In the genomic region with DNA sequence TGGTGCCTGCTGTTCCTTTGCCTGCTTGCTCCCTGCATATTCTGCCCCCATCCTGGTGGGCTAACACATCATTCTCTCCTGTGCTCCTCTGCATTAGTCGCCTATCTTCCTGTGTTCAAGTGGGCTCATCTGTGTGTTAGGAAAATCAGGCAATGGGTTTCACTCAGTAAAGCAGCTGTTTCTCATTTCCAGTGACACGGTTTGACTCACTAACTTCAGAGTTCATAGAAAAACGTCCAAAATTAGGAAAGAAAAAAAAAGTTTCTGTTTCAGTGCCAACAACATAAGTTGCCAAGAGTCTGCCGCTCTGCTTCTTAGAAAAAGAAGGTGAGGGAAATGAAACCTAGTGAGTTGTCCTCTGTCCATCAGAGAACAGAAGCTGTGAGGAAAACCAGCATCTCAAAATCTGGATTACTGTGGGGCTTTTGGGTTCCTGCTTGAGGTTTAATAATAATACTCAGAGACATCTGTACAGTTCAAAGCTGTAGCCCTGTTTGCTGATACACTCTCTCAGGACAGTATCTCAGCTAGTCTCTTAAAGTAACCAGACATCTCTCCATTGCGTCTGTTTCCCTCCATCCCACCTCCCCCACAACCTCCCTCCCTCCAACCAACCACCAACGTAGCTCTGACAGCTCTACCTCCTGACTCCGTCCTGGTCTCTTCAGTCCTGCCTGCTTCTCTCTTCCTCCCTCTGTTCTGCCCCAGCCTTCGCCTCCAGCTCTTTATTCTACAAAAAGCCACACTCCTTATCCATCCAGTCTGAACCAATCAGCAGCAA, we compare ENCODE assay signal across 29 mouse cellular contexts.
DNase-seq lines count a peak whose midpoint lies in the region; ATAC-seq and TF ChIP-seq lines count a peak whose summit lies in the region.
"Had no signal": no experiment of that assay in that cellular context is flagged by ENCODE, and none has a peak within 500 bp of the region (broad histone marks: within the 10 kb centered on the region; RNA-seq: fewer than 3 reads in every experiment).

No protein-coding gene starts in this region.

- TF ChIP-seq CTCF in CH12.LX (conservative IDR thresholded peaks at IDR 0.05 in 1 of 2, IDR thresholded peaks at IDR 0.05 in 1 of 2; ENCODE audit: low read depth in 2 of 2, low read length in 2 of 2), result no peak
- TF ChIP-seq CTCF in cerebellum, adult 2 months (IDR thresholded peaks at IDR 0.05; ENCODE audit: borderline replicate concordance, insufficient read depth, low read depth, low read length), result no peak

- H3K4me2 ChIP-seq in lung, embryonic 15.5 days, result no peak overlapping the region
- H3K4me2 ChIP-seq in CH12.LX (ENCODE audit: insufficient read depth, low read depth, poor library complexity, severe bottlenecking), result peak overlapping the region; percentile 51; the same call in 1 of the 2 replicates
- H3K4me2 ChIP-seq in embryonic facial prominence, embryonic 12.5 days (replicated peaks), result no peak overlapping the region
- no peak overlapping the region for H3K4me2 ChIP-seq in limb, embryonic 15.5 days
- H3K4me2 ChIP-seq: forebrain, embryonic 15.5 days; heart, embryonic 11.5 days; hindbrain, embryonic 12.5 days; intestine, embryonic 15.5 days; limb, embryonic 12.5 days; liver, embryonic 13.5 days; midbrain, embryonic 15.5 days; stomach, embryonic 15.5 days had no signal

- no peak for TF ChIP-seq POLR2A in CH12.LX (IDR thresholded peaks at IDR 0.05; ENCODE audit: low read depth, low read length)
- no peak for TF ChIP-seq POLR2A in cerebellum, adult 2 months (IDR thresholded peaks at IDR 0.05; ENCODE audit: borderline replicate concordance, insufficient read depth, low read length)

- in situ Hi-C loops in CH12.LX (cut with MboI; ENCODE audit: low pct_ligation_motif_present, low pct_unique_long_range_greater_than_20kb, low sequenced_read_pairs), result no loop called here

- H3K4me1 ChIP-seq in lung, embryonic 15.5 days, result no peaks in the 10 kb centered on the region
- peaks cover 6 to 12% of the 10 kb centered on the region in 2 experiments; a peak in 3 of 4 replicates for H3K4me1 ChIP-seq in CH12.LX (ENCODE audit: control insufficient read depth in 1 of 2, insufficient read depth in 2 of 2)
- H3K4me1 ChIP-seq in embryonic facial prominence, embryonic 12.5 days, result no peaks in the 10 kb centered on the region
- H3K4me1 ChIP-seq in limb, embryonic 15.5 days, result peaks cover 4% of the 10 kb centered on the region; the same call in 1 of the 2 replicates
- no peaks in the 10 kb centered on the region for H3K4me1 ChIP-seq in cerebellum, adult 2 months (ENCODE audit: control insufficient read depth, insufficient read depth, low read length)
- H3K4me1 ChIP-seq: forebrain, embryonic 15.5 days; hindbrain, embryonic 12.5 days; intestine, embryonic 15.5 days; limb, embryonic 12.5 days; liver, embryonic 13.5 days; midbrain, embryonic 10.5 days; midbrain, embryonic 15.5 days; stomach, embryonic 15.5 days had no signal

- H3K27ac ChIP-seq in lung, embryonic 15.5 days, result no peak overlapping the region
- H3K27ac ChIP-seq in CH12.LX (ENCODE audit: insufficient read depth, low read depth), result no peak overlapping the region
- no peak overlapping the region for H3K27ac ChIP-seq in embryonic facial prominence, embryonic 12.5 days
- 0 out of 2 replicates have a peak overlapping the region, but pooled peaks have one; percentile 13 for H3K27ac ChIP-seq in limb, embryonic 15.5 days
- no peak overlapping the region for H3K27ac ChIP-seq in cerebellum, adult 2 months (ENCODE audit: insufficient read depth, low read length)
- H3K27ac ChIP-seq: forebrain, embryonic 15.5 days; gastrocnemius, adult 2 months; hindbrain, embryonic 12.5 days; hindbrain, postnatal 0 days; intestine, embryonic 15.5 days; limb, embryonic 12.5 days; liver, embryonic 13.5 days; midbrain, embryonic 10.5 days; midbrain, embryonic 15.5 days; stomach, embryonic 15.5 days had no signal

- H3K9me3 ChIP-seq in lung, embryonic 15.5 days, result no peaks in the 10 kb centered on the region
- H3K9me3 ChIP-seq in CH12.LX (replicated peaks; ENCODE audit: low read length), result no peaks in the 10 kb centered on the region
- H3K9me3 ChIP-seq in embryonic facial prominence, embryonic 12.5 days, result no peaks in the 10 kb centered on the region
- no peaks in the 10 kb centered on the region for H3K9me3 ChIP-seq in limb, embryonic 15.5 days
- H3K9me3 ChIP-seq: forebrain, embryonic 15.5 days; hindbrain, embryonic 12.5 days; intestine, embryonic 15.5 days; limb, embryonic 12.5 days; liver, embryonic 13.5 days; midbrain, embryonic 10.5 days; midbrain, embryonic 15.5 days; stomach, embryonic 15.5 days had no signal

- H3K4me3 ChIP-seq in lung, embryonic 15.5 days, result no peak overlapping the region
- H3K4me3 ChIP-seq in CH12.LX (replicated peaks in 1 of 3; ENCODE audit: low read depth in 2 of 3, low read length in 2 of 3, poor library complexity in 1 of 3), result no peak overlapping the region
- no peak overlapping the region for H3K4me3 ChIP-seq in embryonic facial prominence, embryonic 12.5 days
- no peak overlapping the region for H3K4me3 ChIP-seq in limb, embryonic 15.5 days
- H3K4me3 ChIP-seq in cerebellum, adult 2 months (replicated peaks; ENCODE audit: insufficient read depth, low read depth, low read length), result no peak overlapping the region
- H3K4me3 ChIP-seq: forebrain, embryonic 15.5 days; gastrocnemius, adult 2 months; hindbrain, embryonic 12.5 days; intestine, embryonic 15.5 days; limb, embryonic 12.5 days; liver, embryonic 13.5 days; midbrain, embryonic 10.5 days; midbrain, embryonic 15.5 days; stomach, embryonic 15.5 days had no signal

- no peaks in the 10 kb centered on the region for H3K79me2 ChIP-seq in CH12.LX (replicated peaks; ENCODE audit: control insufficient read depth, extremely low read depth, insufficient read depth, poor library complexity, severe bottlenecking)

- whole genome bisulfite sequencing in lung, embryonic 15.5 days, result 48% methylated on average over 8 of the region's 8 CpGs
- 44% methylated on average over 8 of the region's 8 CpGs for WGBS in embryonic facial prominence, embryonic 12.5 days
- WGBS in limb, embryonic 15.5 days, result 40% methylated on average over 8 of the region's 8 CpGs
- 32% methylated on average over 8 of the region's 8 CpGs for WGBS in cerebellum, adult 2 months

- no peak overlapping the region for H3K9ac ChIP-seq in lung, embryonic 15.5 days
- no peak overlapping the region for H3K9ac ChIP-seq in CH12.LX (ENCODE audit: insufficient read depth, low read depth)
- H3K9ac ChIP-seq in embryonic facial prominence, embryonic 12.5 days, result no peak overlapping the region
- H3K9ac ChIP-seq in limb, embryonic 15.5 days, result no peak overlapping the region
- H3K9ac ChIP-seq: forebrain, embryonic 15.5 days; hindbrain, embryonic 12.5 days; intestine, embryonic 15.5 days; limb, embryonic 12.5 days; liver, embryonic 13.5 days; midbrain, embryonic 15.5 days; stomach, embryonic 15.5 days had no signal

- H3K27me3 ChIP-seq in lung, embryonic 15.5 days, result no peaks in the 10 kb centered on the region
- H3K27me3 ChIP-seq in CH12.LX (replicated peaks), result no peaks in the 10 kb centered on the region
- H3K27me3 ChIP-seq in embryonic facial prominence, embryonic 12.5 days, result no peaks in the 10 kb centered on the region
- no peaks in the 10 kb centered on the region for H3K27me3 ChIP-seq in limb, embryonic 15.5 days
- H3K27me3 ChIP-seq in cerebellum, adult 2 months (ENCODE audit: control insufficient read depth, insufficient read depth, low read length), result no peaks in the 10 kb centered on the region
- H3K27me3 ChIP-seq: forebrain, embryonic 15.5 days; hindbrain, embryonic 12.5 days; intestine, embryonic 15.5 days; limb, embryonic 12.5 days; liver, embryonic 13.5 days; midbrain, embryonic 15.5 days; stomach, embryonic 15.5 days had no signal

- no peaks in the 10 kb centered on the region for H3K36me3 ChIP-seq in lung, embryonic 15.5 days
- H3K36me3 ChIP-seq in CH12.LX (replicated peaks in 1 of 2; ENCODE audit: control insufficient read depth in 1 of 2, insufficient read depth in 1 of 2, low read length in 1 of 2), result no peaks in the 10 kb centered on the region
- H3K36me3 ChIP-seq in embryonic facial prominence, embryonic 12.5 days, result no peaks in the 10 kb centered on the region
- H3K36me3 ChIP-seq in limb, embryonic 15.5 days, result no peaks in the 10 kb centered on the region
- H3K36me3 ChIP-seq: forebrain, embryonic 15.5 days; hindbrain, embryonic 12.5 days; intestine, embryonic 15.5 days; limb, embryonic 12.5 days; liver, embryonic 13.5 days; midbrain, embryonic 10.5 days; midbrain, embryonic 15.5 days; stomach, embryonic 15.5 days had no signal

- TF ChIP-seq RAD21 in CH12.LX (IDR thresholded peaks at IDR 0.05; ENCODE audit: low read depth, low read length), result no peak

- TF ChIP-seq EP300 in CH12.LX (IDR thresholded peaks at IDR 0.05; ENCODE audit: low read length), result peak; percentile 95

- DNase-seq in lung, postnatal 10 days, result no peak
- peak; percentile 33 for DNase-seq in CH12.LX (ENCODE audit: extremely low read depth)
- no peak for DNase-seq in cerebellum, adult 2 months
- DNase-seq in thymus, postnatal 4 days, result no peak
- DNase-seq: adrenal gland, adult 8-10 months; cerebellum, adult 8-10 months; cerebellum, postnatal 25 days; gastrocnemius, adult 2 months; gastrocnemius, postnatal 36 days; heart, adult 18-20 months; heart, postnatal 36 days; kidney, adult 2 months; kidney, postnatal 10 days; layer of hippocampus, postnatal 36 days; liver, embryonic 13.5 days; lung, adult 18-20 months; right cerebral cortex, postnatal 25 days had no signal

- dilution Hi-C loops in CH12.LX (cut with MboI; ENCODE audit: extremely low pct_ligation_motif_present, extremely low pct_unique_long_range_greater_than_20kb, low sequenced_read_pairs), result no loop called here

- ATAC-seq in lung, embryonic 15.5 days (ENCODE audit: borderline replicate concordance, extremely low read depth, low FRiP score, low TSS enrichment), result peak; percentile 59; the same call in 1 of the 2 replicates
- 0 out of 2 replicates have a peak, but pooled peaks have one; percentile 52 for ATAC-seq in embryonic facial prominence, embryonic 12.5 days (ENCODE audit: insufficient number of reproducible peaks, insufficient read depth, low FRiP score, low TSS enrichment)
- ATAC-seq in limb, embryonic 15.5 days (ENCODE audit: insufficient number of reproducible peaks, low FRiP score, low TSS enrichment, low read depth), result no peak
- ATAC-seq: forebrain, embryonic 15.5 days; hindbrain, postnatal 0 days; intestine, embryonic 15.5 days; midbrain, embryonic 15.5 days had no signal

TF ChIP-seq in CH12.LX, 34 proteins besides CTCF, POLR2A, EP300 and RAD21 (continues in another document):
- TF ChIP-seq ETS1 (conservative IDR thresholded peaks at IDR 0.05; ENCODE audit: low read depth, low read length) (peak; percentile 65), MAFK (IDR thresholded peaks at IDR 0.05; ENCODE audit: insufficient replicate concordance, low read length) (peak; percentile 46; the same call in 1 of the 2 replicates), MEF2A (IDR thresholded peaks at IDR 0.05; ENCODE audit: borderline replicate concordance, low read depth, low read length) (peak; percentile 84), CHD1 (IDR thresholded peaks at IDR 0.05; ENCODE audit: low read depth, low read length) (no peak; the same call in 1 of the 2 replicates), CHD2 (IDR thresholded peaks at IDR 0.05; ENCODE audit: low read length) (peak; percentile 73; the same call in 1 of the 2 replicates), JUN (IDR thresholded peaks at IDR 0.05; ENCODE audit: insufficient read depth, low read depth, low read length) (peak; percentile 75), TCF12 (IDR thresholded peaks at IDR 0.05; ENCODE audit: low read depth, low read length) (peak; percentile 60)
